Mouse (Mus musculus) cerebellum, adult 2 months (tissue): Measurements from ENCODE around the gene Sik1. TPM values are rescaled to one million over a fixed set of nuclear protein-coding genes. Genes with fewer than 3 reads are reported as not detected.

ENCODE experiments used
- DNase-seq, 2 experiments: peaks; one replicate each; pipeline ENCODE4 v3.0.0; 2021
- H3K27ac ChIP-seq: fragments of 200-500 bp; 2 replicates; pipeline ENCODE4 v1.5.1; 2012; ENCODE audit warnings: low read length, control low read depth, inconsistent platforms; ENCODE audit not compliant: insufficient read depth
- H3K27me3 ChIP-seq: fragments of 200-500 bp; 2 replicates; pipeline ENCODE4 v1.6.1; 2012; ENCODE audit warnings: inconsistent platforms, mild to moderate bottlenecking, low read length, moderate library complexity; ENCODE audit not compliant: control insufficient read depth, insufficient read depth
- H3K4me1 ChIP-seq: fragments of 200-500 bp; 2 replicates; pipeline ENCODE4 v1.6.1; 2011; ENCODE audit warnings: low read length; ENCODE audit not compliant: control insufficient read depth, insufficient read depth
- H3K4me3 ChIP-seq: fragments of 200-500 bp; replicated peaks from 2 replicates; pipeline ENCODE3; 2011; ENCODE audit warnings: mild to moderate bottlenecking, low read depth, low read length, control low read depth; ENCODE audit not compliant: insufficient read depth
- CTCF ChIP-seq: fragments of 200-500 bp; IDR thresholded peaks from 2 replicates; pipeline ENCODE4 v1.5.1; 2011; ENCODE audit warnings: low read depth, mild to moderate bottlenecking, control low read depth, low read length, moderate library complexity, borderline replicate concordance; ENCODE audit not compliant: insufficient read depth
- POLR2A ChIP-seq: fragments of 200-500 bp; IDR thresholded peaks from 2 replicates; pipeline ENCODE4 v1.6.1; 2011; ENCODE audit warnings: low read length, control low read depth, borderline replicate concordance; ENCODE audit not compliant: insufficient read depth
- WGBS: fragments of 180-500 bp; shearing (Covaris S2); methylation state at CpG from one replicate; pipeline ENCODE4 v1.1.7; 2018; 5-methylcytosine and 5-hydroxymethylcytosine counted together
- polyA plus RNA-seq: library from polyadenylated mRNA; depleted of rRNA; stranded (reverse); fragments of >200 nt; gene quantifications from 2 replicates; pipeline ENCODE4 v1.2.3, GENCODE M21; 2012

Sik1 gene
- polyA plus RNA-seq, 1 experiment = 5.0 TPM

- no peak for TF ChIP-seq POLR2A
- TF ChIP-seq CTCF = no peak
- H3K27ac ChIP-seq = no peak overlapping the region
- peaks cover 1% of the 10 kb centered on the region; the same call in 1 of the 2 replicates for H3K27me3 ChIP-seq
- DNase-seq = no peak
- 73% methylated on average over 7 of the region's 7 CpGs for WGBS
- H3K4me3 ChIP-seq = no peak overlapping the region
- 0 out of 2 replicates have a peak, but pooled peaks cover 2% of the 10 kb centered on the region for H3K4me1 ChIP-seq
These were observed 17.2 kb upstream of the Sik1 start for GRCm38 (mm10) chr17:31872826-31873165.

GRCm38 (mm10) chr17:31871968-31872825, 16.6 kb upstream of the Sik1 start:
- Histone ChIP-seq H3K27me3 (no peaks in the 10 kb centered on the region; the same call in 1 of the 2 replicates), H3K4me1 (0 out of 2 replicates have a peak, but pooled peaks cover 2% of the 10 kb centered on the region), H3K4me3 (no peak overlapping the region), H3K27ac (no peak overlapping the region)
- no peak for TF ChIP-seq CTCF
- TF ChIP-seq POLR2A = no peak
- no peak for DNase-seq
- 56% methylated on average over 14 of the region's 14 CpGs for WGBS

- no peak overlapping the region for H3K27ac ChIP-seq
- TF ChIP-seq POLR2A (no peak), CTCF (no peak)
- H3K4me3 ChIP-seq = no peak overlapping the region
- no peaks in the 10 kb centered on the region for H3K4me1 ChIP-seq
- no peak for DNase-seq
- WGBS = 26% methylated on average over 13 of the region's 13 CpGs
- no peaks in the 10 kb centered on the region; the same call in 1 of the 2 replicates for H3K27me3 ChIP-seq
These were observed 15.4 kb upstream of the Sik1 start for GRCm38 (mm10) chr17:31870931-31871421.

- no peak for DNase-seq
- Histone ChIP-seq H3K27me3 (no peaks in the 10 kb centered on the region; the same call in 1 of the 2 replicates), H3K4me1 (no peaks in the 10 kb centered on the region), H3K4me3 (no peak overlapping the region), H3K27ac (no peak overlapping the region)
- no peak for TF ChIP-seq POLR2A
- no peak for TF ChIP-seq CTCF
- 81% methylated on average over 9 of the region's 9 CpGs for WGBS
These were observed 14.8 kb upstream of the Sik1 start for GRCm38 (mm10) chr17:31870446-31870845.

GRCm38 (mm10) chr17:31868076-31868475, 12.5 kb upstream of the Sik1 start:
- Histone ChIP-seq H3K4me1 (no peaks in the 10 kb centered on the region), H3K4me3 (no peak overlapping the region), H3K27me3 (no peaks in the 10 kb centered on the region), H3K27ac (no peak overlapping the region)
- TF ChIP-seq CTCF = no peak
- TF ChIP-seq POLR2A = no peak
- DNase-seq = no peak
- WGBS = 92% methylated on average over 4 of the region's 4 CpGs

- Histone ChIP-seq H3K4me3 (no peak overlapping the region), H3K27ac (no peak overlapping the region), H3K4me1 (no peaks in the 10 kb centered on the region), H3K27me3 (no peaks in the 10 kb centered on the region)
- 94% methylated on average over 7 of the region's 7 CpGs for WGBS
- no peak for DNase-seq
- TF ChIP-seq POLR2A (no peak), CTCF (no peak)
These were observed 11.5 kb upstream of the Sik1 start for GRCm38 (mm10) chr17:31867061-31867460.

GRCm38 (mm10) chr17:31865636-31866035, 10.0 kb upstream of the Sik1 start:
- WGBS = 62% methylated on average over 7 of the region's 7 CpGs
- no peaks in the 10 kb centered on the region for H3K27me3 ChIP-seq
- H3K4me1 ChIP-seq = no peaks in the 10 kb centered on the region
- H3K4me3 ChIP-seq = no peak overlapping the region
- H3K27ac ChIP-seq = no peak overlapping the region
- no peak for DNase-seq
- TF ChIP-seq POLR2A = no peak
- TF ChIP-seq CTCF = no peak
